Mouse (Mus musculus) spleen, adult 2 months (tissue): ENCODE results near the gene Tpte.

Source experiments
- CTCF ChIP-seq: fragments of 200-500 bp; IDR thresholded peaks from 2 replicates; pipeline ENCODE4 v1.5.1; 2011; ENCODE audit warnings: mild to moderate bottlenecking, inconsistent platforms; ENCODE audit not compliant: insufficient read depth, insufficient read length, insufficient replicate concordance; ENCODE audit errors: extremely low read depth
- POLR2A ChIP-seq: fragments of 200-500 bp; IDR thresholded peaks from 2 replicates; pipeline ENCODE4 v1.6.1; 2011; ENCODE audit warnings: low read depth, low read length, inconsistent platforms

- TF ChIP-seq CTCF (no peak), POLR2A (no peak)
Measured at GRCm38 (mm10) chr8:22400593-22400992, 117.4 kb downstream of the Tpte start.
